Mouse (Mus musculus) lung, embryonic 14.5 days (tissue): ENCODE measurements around the gene Sept11. TPM values are rescaled to one million over a fixed set of nuclear protein-coding genes. Genes with fewer than 3 reads are reported as not detected.
A peak's percentile ranks its signal among the peaks of the same experiment; 100 is the strongest.

ENCODE experiments used
- ATAC-seq: fragments of 200-750 bp; cut with Nextera tagmentation; 2 replicates; pipeline ENCODE4 v1.8.0; 2017; ENCODE audit warnings: mild to moderate bottlenecking, moderate TSS enrichment, moderate library complexity; ENCODE audit not compliant: insufficient read depth
- DNase-seq: peaks from one replicate; pipeline ENCODE4 v3.0.0-alpha.2; 2015
- H3K27ac ChIP-seq: fragments of 300-500 bp; sonication (generic); 2 replicates; pipeline ENCODE4 v1.5.1; 2014; ENCODE audit warnings: low read depth, mild to moderate bottlenecking, moderate library complexity
- H3K27me3 ChIP-seq: fragments of 300-500 bp; sonication (generic); 2 replicates; pipeline ENCODE4 v1.6.1; 2014; ENCODE audit warnings: low read length, control low read depth; ENCODE audit not compliant: insufficient read depth
- H3K36me3 ChIP-seq: fragments of 300-500 bp; sonication (generic); 2 replicates; pipeline ENCODE4 v1.6.1; 2014; ENCODE audit warnings: control low read depth; ENCODE audit not compliant: insufficient read depth
- H3K4me1 ChIP-seq: fragments of 300-500 bp; sonication (generic); 2 replicates; pipeline ENCODE4 v1.6.1; 2014; ENCODE audit warnings: antibody characterized with exemption, control low read depth; ENCODE audit not compliant: insufficient read depth
- H3K4me2 ChIP-seq: fragments of 300-500 bp; sonication (generic); 2 replicates; pipeline ENCODE4 v1.6.1; 2014; ENCODE audit warnings: mild to moderate bottlenecking
- H3K4me3 ChIP-seq: fragments of 300-500 bp; sonication (generic); 2 replicates; pipeline ENCODE4 v1.5.1; 2014; ENCODE audit warnings: low read depth, low read length
- H3K9ac ChIP-seq: fragments of 300-500 bp; sonication (generic); 2 replicates; pipeline ENCODE4 v1.6.1; 2014
- H3K9me3 ChIP-seq: fragments of 300-500 bp; sonication (generic); 2 replicates; pipeline ENCODE4 v1.6.1; 2016; ENCODE audit warnings: low read depth, low read length, control low read depth
- CTCF ChIP-seq: IDR thresholded peaks from 2 replicates; pipeline ENCODE4 v1.5.1; 2016; ENCODE audit warnings: antibody characterized with exemption, low read depth
- WGBS: fragments of 180-500 bp; shearing (Covaris S2); extraction: QIAGEN DNeasy Blood & Tissue Kit; methylation state at CpG from one replicate; pipeline ENCODE4 v1.1.7; 2014; 5-methylcytosine and 5-hydroxymethylcytosine counted together
- polyA plus RNA-seq: library from polyadenylated mRNA; unstranded; fragments of >200 nt; fragmentation: Nextera tagmentation; extraction: Ambion mirVana; gene quantifications from 2 replicates; pipeline ENCODE4 v1.2.1, GENCODE M21; 2014

The Sept11 gene
- polyA plus RNA-seq, 1 experiment from 2014 or later = 184 TPM

GRCm38 (mm10) chr5:93048481-93049240, 44.6 kb upstream of the Sept11 start:
- DNase-seq = no peak
- peaks cover 53% of the 10 kb centered on the region for H3K27me3 ChIP-seq
- 59% methylated on average over 13 of the region's 13 CpGs for WGBS

GRCm38 (mm10) chr5:93049971-93050370, 43.3 kb upstream of the Sept11 start:
- 71% methylated on average over 1 of the region's 1 CpGs for WGBS
- no peak for DNase-seq

More at GRCm38 (mm10) chr5:93048481-93049240, 44.6 kb upstream of the Sept11 start:
- peaks cover 8% of the 10 kb centered on the region; the same call in 1 of the 2 replicates for H3K4me1 ChIP-seq
- H3K4me3 ChIP-seq = no peak overlapping the region
- no peak overlapping the region for H3K27ac ChIP-seq
- H3K9ac ChIP-seq = no peak overlapping the region
- ATAC-seq = no peak
- TF ChIP-seq CTCF = no peak
- H3K36me3 ChIP-seq = no peaks in the 10 kb centered on the region
- H3K9me3 ChIP-seq = no peaks in the 10 kb centered on the region
- no peak overlapping the region for H3K4me2 ChIP-seq

GRCm38 (mm10) chr5:93051041-93051440, 42.2 kb upstream of the Sept11 start:
- H3K4me2 ChIP-seq = no peak overlapping the region
- DNase-seq (no peak), ATAC-seq (no peak)
- H3K4me3 ChIP-seq = no peak overlapping the region
- WGBS = 46% methylated on average over 5 of the region's 5 CpGs
- peak; percentile 22; the same call in 1 of the 2 replicates for TF ChIP-seq CTCF
- no peaks in the 10 kb centered on the region for H3K36me3 ChIP-seq
- no peak overlapping the region for H3K27ac ChIP-seq
- H3K4me1 ChIP-seq = no peaks in the 10 kb centered on the region
- H3K9ac ChIP-seq = no peak overlapping the region
- H3K27me3 ChIP-seq = peaks cover 30% of the 10 kb centered on the region
- H3K9me3 ChIP-seq = no peaks in the 10 kb centered on the region

More at GRCm38 (mm10) chr5:93049971-93050370, 43.3 kb upstream of the Sept11 start:
- Histone ChIP-seq H3K4me3 (no peak overlapping the region), H3K9me3 (no peaks in the 10 kb centered on the region), H3K27ac (no peak overlapping the region), H3K27me3 (peaks cover 40% of the 10 kb centered on the region), H3K4me1 (no peaks in the 10 kb centered on the region), H3K4me2 (no peak overlapping the region), H3K36me3 (no peaks in the 10 kb centered on the region), H3K9ac (no peak overlapping the region)
- no peak for ATAC-seq
- TF ChIP-seq CTCF = no peak

- Histone ChIP-seq H3K4me1 (no peaks in the 10 kb centered on the region), H3K27ac (no peak overlapping the region), H3K36me3 (no peaks in the 10 kb centered on the region), H3K4me2 (no peak overlapping the region), H3K27me3 (peaks cover 21% of the 10 kb centered on the region; the same call in 1 of the 2 replicates), H3K9me3 (no peaks in the 10 kb centered on the region), H3K4me3 (no peak overlapping the region), H3K9ac (no peak overlapping the region)
- WGBS = 63% methylated on average over 9 of the region's 9 CpGs
- no peak for ATAC-seq
- TF ChIP-seq CTCF = no peak
- peak; percentile 37 for DNase-seq
Observed at GRCm38 (mm10) chr5:93051951-93052350, 41.3 kb upstream of the Sept11 start.

GRCm38 (mm10) chr5:93053606-93054397, 39.4 kb upstream of the Sept11 start:
- Histone ChIP-seq H3K36me3 (no peaks in the 10 kb centered on the region), H3K9ac (no peak overlapping the region), H3K4me3 (no peak overlapping the region), H3K9me3 (no peaks in the 10 kb centered on the region), H3K27ac (no peak overlapping the region), H3K4me2 (no peak overlapping the region), H3K4me1 (no peaks in the 10 kb centered on the region), H3K27me3 (0 out of 2 replicates have a peak, but pooled peaks cover 11% of the 10 kb centered on the region)
- ATAC-seq (no peak), DNase-seq (no peak)
- WGBS = 42% methylated on average over 8 of the region's 8 CpGs
- TF ChIP-seq CTCF = no peak

GRCm38 (mm10) chr5:93060865-93061264, 32.4 kb upstream of the Sept11 start:
- no peak for DNase-seq
- H3K27ac ChIP-seq = no peak overlapping the region
- 83% methylated on average over 4 of the region's 4 CpGs for WGBS
- no peak for TF ChIP-seq CTCF
- no peak overlapping the region for H3K4me3 ChIP-seq
- ATAC-seq = no peak
- no peaks in the 10 kb centered on the region for H3K36me3 ChIP-seq
- no peaks in the 10 kb centered on the region for H3K4me1 ChIP-seq
- no peaks in the 10 kb centered on the region for H3K27me3 ChIP-seq
- no peak overlapping the region for H3K4me2 ChIP-seq
- H3K9ac ChIP-seq = no peak overlapping the region
- H3K9me3 ChIP-seq = no peaks in the 10 kb centered on the region
